Mouse (Mus musculus) gastrocnemius, adult 2 months (tissue): ENCODE measurements around the gene Amph. TPM values are rescaled to one million over a fixed set of nuclear protein-coding genes. Genes with fewer than 3 reads are reported as not detected.
"Not testable (repeated sequence)": the region's sequence is repeated elsewhere in the genome, so short reads cannot be mapped to it uniquely, and the experiment has no call there.

Experiments
- DNase-seq: peaks from one replicate; pipeline ENCODE4 v3.0.0; 2022
- H3K27ac ChIP-seq: fragments of 200-600 bp; 2 replicates; pipeline ENCODE4 v1.8.1; 2022; ENCODE audit warnings: mild to moderate bottlenecking
- H3K4me3 ChIP-seq: fragments of 200-600 bp; 2 replicates; pipeline ENCODE4 v1.8.1; 2022; ENCODE audit warnings: mild to moderate bottlenecking, moderate library complexity
- CTCF ChIP-seq: fragments of 200-600 bp; IDR thresholded peaks from 2 replicates; pipeline ENCODE4 v1.8.1; 2022; ENCODE audit warnings: antibody characterized with exemption, mild to moderate bottlenecking, moderate library complexity
- intact Hi-C: fragments of 180-260 bp; cut with DNase I; formaldehyde crosslinking; loops from one replicate; pipeline ENCODE4 v1.15.1; 2025
- total RNA-seq, 2 experiments: library from RNA; stranded (reverse); gene quantifications; 2 replicates each; pipeline ENCODE4 v1.2.3; 2021

The Amph gene
- total RNA-seq, 2 experiments from 2014 or later = 0.33 to 0.73 TPM

GRCm38 (mm10) chr13:19052090-19052489 lies 104.1 kb downstream of the Amph start:
- DNase-seq = no peak
- intact Hi-C loops = no loop called here
- TF ChIP-seq CTCF = no peak

DNA sequence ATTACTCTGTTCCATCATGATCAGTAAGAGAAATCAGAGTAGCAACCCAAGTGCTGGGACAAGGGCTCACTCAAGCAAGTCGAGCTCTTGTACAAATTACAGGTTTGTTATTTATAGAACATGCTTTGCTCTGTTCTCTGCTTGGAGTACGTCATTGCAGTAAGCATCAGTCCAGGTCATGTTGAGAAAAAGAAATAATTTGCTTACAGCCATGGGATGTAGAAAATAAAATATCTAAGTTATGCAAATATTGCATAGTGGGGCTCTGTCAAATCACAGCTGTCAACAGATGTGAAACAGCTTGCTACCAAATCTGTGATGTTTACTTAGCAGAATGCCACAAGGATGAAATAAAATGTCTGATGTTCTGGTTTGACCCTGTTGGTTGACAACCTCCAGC lies 106.5 kb downstream of the Amph start:
- no peak for DNase-seq
- no peak for TF ChIP-seq CTCF
- H3K4me3 ChIP-seq = no peak overlapping the region
- intact Hi-C loops = no loop called here
- no peak overlapping the region for H3K27ac ChIP-seq

More at GRCm38 (mm10) chr13:19052090-19052489, 104.1 kb downstream of the Amph start:
- Histone ChIP-seq H3K27ac (no peak overlapping the region), H3K4me3 (no peak overlapping the region)

- intact Hi-C loops = no loop called here
- Histone ChIP-seq H3K4me3 (no peak overlapping the region), H3K27ac (no peak overlapping the region)
- no peak for TF ChIP-seq CTCF
- no peak for DNase-seq
These were observed 124.3 kb downstream of the Amph start for GRCm38 (mm10) chr13:19072261-19072660.

DNA sequence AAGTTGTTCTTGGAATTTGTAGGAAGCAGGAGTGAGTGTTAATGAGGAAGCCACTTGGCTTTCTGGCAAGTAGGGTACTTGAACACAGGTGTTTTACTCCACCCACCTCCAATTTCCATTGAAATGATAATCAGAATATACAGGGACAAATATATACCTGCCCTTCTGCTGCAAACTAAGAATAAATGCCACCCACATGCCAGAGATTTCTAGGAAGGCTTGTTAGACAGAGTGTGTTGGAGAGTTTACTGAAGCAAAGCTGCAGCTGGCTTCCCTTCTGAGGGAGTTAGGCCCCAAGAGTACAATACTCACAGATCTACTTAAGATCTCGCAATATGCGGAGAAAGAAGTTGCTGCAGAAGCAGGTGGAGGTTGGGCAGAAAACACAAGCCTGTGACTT lies 129.4 kb downstream of the Amph start:
- no peak for TF ChIP-seq CTCF
- Histone ChIP-seq H3K4me3 (no peak overlapping the region), H3K27ac (no peak overlapping the region)
- intact Hi-C loops = no loop called here
- no peak for DNase-seq

DNA sequence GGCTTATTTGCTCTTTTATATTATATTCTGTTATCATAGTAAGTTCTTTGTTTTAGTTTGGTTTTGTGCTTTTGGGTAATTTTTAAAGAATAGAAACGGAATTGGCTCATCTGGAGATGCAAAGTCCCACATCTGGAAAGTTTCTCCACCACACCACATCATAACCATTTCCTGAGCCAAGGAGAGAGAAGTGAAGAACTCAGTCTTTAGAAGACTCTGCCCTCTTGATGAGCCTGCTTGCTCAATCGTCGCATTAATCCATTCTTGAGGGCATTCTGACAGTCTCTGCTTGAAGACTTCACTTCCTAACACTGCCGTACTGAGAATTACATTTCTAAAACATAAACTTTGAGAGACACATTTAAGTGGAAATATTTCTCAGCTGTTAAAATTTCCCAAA lies 133.9 kb downstream of the Amph start:
- TF ChIP-seq CTCF = no peak
- DNase-seq = no peak

GRCm38 (mm10) chr13:19094571-19094970 lies 146.6 kb downstream of the Amph start:
- intact Hi-C loops = no loop called here
- no peak for DNase-seq
- H3K4me3 ChIP-seq = no peak overlapping the region
- no peak for TF ChIP-seq CTCF
- H3K27ac ChIP-seq = no peak overlapping the region

More for the DNA sequence above, 133.9 kb downstream of the Amph start:
- H3K4me3 ChIP-seq = no peak overlapping the region
- intact Hi-C loops = no loop called here
- no peak overlapping the region for H3K27ac ChIP-seq

- Histone ChIP-seq H3K4me3 (no peak overlapping the region), H3K27ac (no peak overlapping the region)
- TF ChIP-seq CTCF = no peak
- intact Hi-C loops = no loop called here
- no peak for DNase-seq
These were observed 149.1 kb downstream of the Amph start for GRCm38 (mm10) chr13:19097117-19097516.

- Histone ChIP-seq H3K4me3 (no peak overlapping the region), H3K27ac (no peak overlapping the region)
- intact Hi-C loops = no loop called here
- DNase-seq = no peak
- no peak for TF ChIP-seq CTCF
These were observed 153.9 kb downstream of the Amph start for GRCm38 (mm10) chr13:19101889-19102402.

DNA sequence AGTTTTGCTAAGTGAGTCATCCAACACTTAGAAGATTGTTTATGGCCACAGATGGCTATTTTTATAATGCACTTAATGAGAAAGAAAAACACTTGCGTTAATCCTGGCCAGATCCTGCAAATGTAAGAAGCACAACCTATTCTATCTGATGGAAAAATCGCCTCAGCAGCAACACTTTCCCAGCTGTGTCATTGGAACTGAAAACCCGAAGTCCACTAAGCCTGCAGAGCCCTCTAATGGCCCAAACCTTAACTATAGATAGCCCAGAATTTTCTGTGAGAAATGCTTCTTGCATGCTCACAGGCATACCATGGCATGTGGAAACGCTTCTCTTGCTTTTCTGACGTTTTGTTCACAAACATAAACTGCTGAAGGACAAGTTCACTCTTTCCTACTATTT lies 158.4 kb downstream of the Amph start:
- no peak for DNase-seq
- intact Hi-C loops = loop anchor here (5.0 kb wide), 1 partner anchor 239 kb away; no protein-coding TSS in a partner anchor
- TF ChIP-seq CTCF = peak; percentile 38
- H3K27ac ChIP-seq = no peak overlapping the region
- H3K4me3 ChIP-seq = no peak overlapping the region

DNA sequence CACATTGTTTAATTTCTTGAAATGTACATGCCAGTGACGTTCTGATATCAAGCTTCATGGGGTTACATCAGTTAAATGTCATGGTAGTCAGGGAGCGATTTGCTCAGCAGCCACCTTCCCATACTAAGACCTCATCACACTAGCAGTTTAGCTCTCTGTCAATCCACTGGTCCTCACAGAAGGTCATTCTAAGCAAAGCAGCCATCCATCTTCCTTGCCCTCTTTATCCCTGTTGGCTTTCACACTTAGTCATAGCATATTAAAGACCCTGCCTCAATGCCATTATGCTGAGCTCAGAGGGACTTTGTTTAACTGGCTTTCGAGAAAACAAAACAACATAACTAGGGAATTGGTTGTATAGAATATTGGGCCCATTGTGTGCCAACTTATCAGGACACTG lies 161.3 kb downstream of the Amph start:
- H3K27ac ChIP-seq = no peak overlapping the region
- no peak for TF ChIP-seq CTCF
- no peak overlapping the region for H3K4me3 ChIP-seq
- no peak for DNase-seq
- intact Hi-C loops = loop anchor here (5.0 kb wide), 1 partner anchor 242 kb away; no protein-coding TSS in a partner anchor

GRCm38 (mm10) chr13:19113034-19113922 lies 165.3 kb downstream of the Amph start:
- intact Hi-C loops = no loop called here
- H3K4me3 ChIP-seq = no peak overlapping the region
- TF ChIP-seq CTCF = no peak
- H3K27ac ChIP-seq = no peak overlapping the region
- no peak for DNase-seq

DNA sequence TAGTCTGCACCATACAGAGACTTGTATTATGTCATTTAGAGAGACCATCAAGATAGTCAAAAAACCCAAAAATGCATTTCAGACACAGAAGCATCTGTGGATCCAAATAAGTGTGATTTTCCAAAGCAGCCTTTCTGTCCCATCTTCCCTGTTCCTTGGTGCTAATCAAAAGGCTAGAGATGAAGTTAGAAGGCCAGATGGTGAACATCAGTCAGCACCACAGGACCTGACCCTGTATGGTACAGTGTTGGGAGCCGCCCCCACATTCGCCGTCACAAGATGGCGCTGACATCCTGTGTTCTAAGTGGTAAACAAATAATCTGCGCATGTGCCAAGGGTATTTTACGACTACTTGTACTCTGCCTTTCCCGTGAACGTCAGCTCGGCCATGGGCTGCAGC lies 166.8 kb downstream of the Amph start:
- H3K4me3 ChIP-seq, H3K27ac ChIP-seq, intact Hi-C loops, DNase-seq: not testable (repeated sequence)

DNA sequence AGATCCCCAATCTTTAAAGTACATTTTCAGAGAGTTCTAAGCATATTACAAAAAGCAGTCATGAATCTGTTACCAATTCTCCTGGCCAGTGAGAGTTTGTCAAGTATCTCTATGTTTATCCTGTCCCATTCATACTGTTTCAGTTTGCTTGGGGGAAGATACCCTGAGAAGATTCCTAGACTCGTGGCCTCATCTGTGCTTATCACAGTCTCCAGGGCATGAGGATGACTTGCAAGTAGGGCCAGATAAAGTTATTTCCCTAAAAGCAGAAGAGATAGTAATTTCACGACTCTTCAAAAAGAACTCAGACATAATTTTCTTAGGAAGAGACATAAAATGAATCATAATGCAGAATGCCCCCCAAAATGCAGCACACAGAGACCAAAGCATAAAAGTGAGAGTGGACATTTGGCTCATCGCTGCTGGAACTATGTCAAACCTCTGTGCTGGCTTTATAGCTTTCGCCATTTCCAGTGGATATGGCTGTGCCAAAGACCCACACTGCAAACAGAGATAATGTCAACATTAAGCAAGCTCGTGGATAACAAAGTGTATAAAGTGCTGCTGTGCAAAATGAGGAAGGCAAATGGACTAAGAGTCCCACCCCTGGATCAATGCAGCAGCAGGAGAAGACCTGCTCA lies 179.0 kb downstream of the Amph start:
- no peak for TF ChIP-seq CTCF
- intact Hi-C loops = no loop called here
- DNase-seq = no peak
- no peak overlapping the region for H3K27ac ChIP-seq
- H3K4me3 ChIP-seq = no peak overlapping the region
